Mouse (Mus musculus): ENCODE data around the gene Prkca.

Gene Prkca

DNA sequence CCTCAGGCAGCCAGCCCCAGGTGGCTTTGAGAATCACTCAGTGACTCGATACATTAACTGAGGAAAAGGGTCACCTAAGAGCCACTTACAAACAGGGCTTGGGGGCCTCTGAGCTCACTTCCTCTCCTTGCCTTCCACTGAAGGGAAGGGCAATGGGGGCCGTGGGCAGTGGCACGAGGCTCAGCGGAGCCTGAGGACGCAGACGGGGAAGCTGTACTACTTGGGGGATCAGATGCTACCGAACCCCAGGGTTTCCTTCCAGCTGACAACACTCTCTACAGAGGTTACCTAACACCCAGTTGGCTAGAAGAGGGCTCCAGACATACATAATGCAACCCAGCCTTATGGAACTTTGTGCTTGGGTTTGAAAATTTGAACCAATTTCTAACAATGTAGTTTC, 302.1 kb downstream of the Prkca start:
- no peak for DNase-seq

DNA sequence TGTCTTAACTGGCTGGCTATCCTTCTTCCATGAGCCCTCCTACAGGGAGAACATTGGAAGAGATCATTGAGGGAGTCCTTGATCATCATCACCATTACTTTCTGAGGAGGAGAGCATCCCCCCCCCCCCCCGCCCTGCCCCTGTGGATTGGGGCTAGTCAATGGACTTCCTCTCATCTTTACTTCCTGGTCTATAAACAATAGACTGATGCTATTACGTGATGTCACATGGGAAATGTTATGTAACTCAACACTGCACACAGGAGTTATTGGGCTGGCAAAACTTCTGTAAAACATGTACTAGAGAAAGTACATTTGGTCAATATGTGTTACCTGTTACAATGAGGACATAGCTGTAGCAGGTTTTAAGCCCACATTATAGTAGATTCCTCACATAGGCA, 302.9 kb downstream of the Prkca start:
- DNase-seq, result no peak

DNA sequence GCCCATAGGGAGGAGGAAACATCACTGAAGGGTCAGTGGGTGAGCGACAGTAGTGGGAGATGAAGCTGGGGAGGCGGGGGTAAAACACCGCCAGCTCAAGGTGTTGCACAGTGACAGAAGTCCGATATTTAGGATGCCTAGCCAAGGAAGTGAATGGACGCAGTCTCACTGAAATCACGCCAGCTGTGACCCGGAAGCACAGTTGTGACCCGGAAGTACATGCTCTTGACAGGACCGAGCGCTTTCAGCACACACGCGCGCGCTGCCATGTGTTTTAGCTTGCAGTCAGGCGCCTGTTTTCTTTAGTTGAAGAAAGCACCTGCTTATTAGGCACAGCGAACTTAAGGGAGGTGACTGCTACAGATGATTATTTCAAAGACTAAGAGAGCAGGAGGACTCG, 304.0 kb downstream of the Prkca start:
- no peak for DNase-seq

DNA sequence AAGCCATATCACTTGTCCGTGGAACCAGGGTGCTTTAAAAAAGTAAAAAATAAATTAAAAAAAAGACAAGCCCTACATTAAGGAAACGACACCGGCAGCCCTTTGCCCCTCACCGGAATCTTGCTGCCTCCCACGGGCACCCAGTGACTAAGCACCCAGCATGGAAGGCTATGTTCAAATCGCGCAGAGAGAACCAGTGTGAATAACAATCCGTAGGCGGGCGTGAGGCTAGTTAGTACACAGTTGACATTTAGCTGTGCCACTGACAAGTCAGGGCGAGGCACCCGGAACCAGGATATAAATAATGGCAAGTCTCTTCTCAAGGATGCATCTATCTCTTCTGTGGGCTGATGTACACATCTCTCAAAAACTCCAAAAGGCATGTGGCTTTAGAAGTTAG, 304.7 kb downstream of the Prkca start:
- no peak for DNase-seq

DNA sequence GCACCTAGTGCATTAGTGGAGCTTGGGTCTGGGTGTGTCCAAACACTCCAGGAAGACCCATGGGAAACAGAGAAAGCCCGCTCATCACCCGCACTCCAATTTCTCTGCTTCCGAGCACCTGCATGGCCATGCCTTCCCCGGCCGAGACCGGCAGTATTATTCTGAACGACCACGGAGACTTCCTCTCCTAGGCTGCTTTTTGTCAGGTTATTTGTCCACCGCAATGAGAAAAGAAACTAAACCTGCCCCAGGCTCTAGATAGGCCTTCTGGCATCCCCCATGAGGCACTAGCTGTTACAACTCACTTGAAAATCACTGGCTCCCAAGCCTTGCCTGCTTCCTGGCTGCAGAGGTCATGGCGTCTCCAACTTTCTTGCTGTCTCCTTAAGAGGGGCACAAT, 307.4 kb downstream of the Prkca start:
- no peak for DNase-seq

- no peak for DNase-seq
These were observed 308.0 kb downstream of the Prkca start for GRCm38 (mm10) chr11:108035761-108036160.

DNA sequence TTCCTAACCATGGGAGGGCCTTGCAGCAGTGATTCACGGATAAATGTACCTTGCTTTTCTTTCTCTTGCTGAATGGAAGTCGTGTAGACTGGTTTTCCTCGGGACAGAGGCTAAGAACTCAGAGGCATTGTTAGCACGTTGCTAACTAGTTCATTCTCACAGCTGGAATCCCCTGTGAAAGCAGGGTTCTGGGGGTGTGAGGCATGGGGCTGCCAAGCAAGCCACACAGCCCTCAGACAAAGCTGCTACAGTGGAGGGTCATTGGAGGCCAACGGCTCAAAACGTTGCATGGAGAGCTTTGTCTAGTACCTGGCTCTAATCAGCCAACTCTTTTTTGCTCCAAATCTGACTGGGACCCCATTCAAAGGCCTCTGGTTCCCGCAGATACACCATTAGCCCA, 309.4 kb downstream of the Prkca start:
- no peak for DNase-seq

GRCm38 (mm10) chr11:108032568-108032967, 311.2 kb downstream of the Prkca start:
- peak; percentile 29 to 36 for DNase-seq

GRCm38 (mm10) chr11:108030956-108031604, 312.6 kb downstream of the Prkca start:
- DNase-seq, result peak; percentile 75

DNA sequence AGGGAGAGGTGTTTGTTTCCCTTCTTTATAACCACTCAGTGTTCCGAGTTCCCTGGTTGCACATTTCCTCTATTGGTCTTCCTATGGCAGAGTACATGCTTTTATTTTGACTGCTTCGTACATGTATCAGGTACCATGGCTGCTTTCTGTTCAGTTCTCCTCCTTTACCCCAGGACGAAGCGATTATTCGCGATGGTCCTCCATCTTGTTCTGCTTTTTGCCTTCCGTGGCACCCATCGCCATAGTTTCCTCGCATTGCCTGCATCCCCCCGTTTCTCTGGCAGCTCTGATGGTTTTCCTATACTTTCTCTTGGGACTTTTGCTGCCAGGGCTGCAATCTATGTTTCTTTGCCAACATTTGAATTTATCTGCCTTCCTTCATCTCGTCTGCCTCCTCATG, 314.4 kb downstream of the Prkca start:
- DNase-seq, result no peak

GRCm38 (mm10) chr11:108028398-108028797, 315.3 kb downstream of the Prkca start:
- peak; percentile 27 to 47 for DNase-seq

- peak; percentile 54 to 64 for DNase-seq
These were observed 317.9 kb downstream of the Prkca start for GRCm38 (mm10) chr11:108025726-108026425.

GRCm38 (mm10) chr11:108023188-108023587, 320.5 kb downstream of the Prkca start:
- DNase-seq, result peak; percentile 26 to 47

DNA sequence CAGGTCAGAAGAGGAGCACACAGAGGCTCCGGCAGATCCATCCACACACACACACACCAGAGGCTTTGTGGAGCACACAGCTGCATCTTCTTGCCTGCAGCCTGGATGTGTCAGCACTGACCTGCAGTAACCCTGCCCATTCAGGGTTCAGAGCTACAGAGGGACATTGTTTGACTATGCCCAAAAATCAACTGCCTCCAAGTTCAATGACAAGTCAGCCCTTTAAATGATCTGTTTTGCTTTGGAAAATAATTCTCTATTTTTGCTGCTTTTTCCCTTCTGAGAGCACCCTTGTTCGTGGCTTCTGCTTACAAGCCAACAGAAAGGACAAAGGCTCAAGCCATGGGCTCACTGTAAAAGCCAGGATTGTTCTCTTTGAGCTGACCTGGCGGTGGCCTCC, 322.8 kb downstream of the Prkca start:
- DNase-seq, result no peak

GRCm38 (mm10) chr11:108015284-108015683, 328.4 kb downstream of the Prkca start:
- DNase-seq, result no peak

- DNase-seq, result no peak
These were observed 330.3 kb downstream of the Prkca start for GRCm38 (mm10) chr11:108013390-108013789.

GRCm38 (mm10) chr11:108010465-108010864, 333.3 kb downstream of the Prkca start:
- DNase-seq, result no peak

DNA sequence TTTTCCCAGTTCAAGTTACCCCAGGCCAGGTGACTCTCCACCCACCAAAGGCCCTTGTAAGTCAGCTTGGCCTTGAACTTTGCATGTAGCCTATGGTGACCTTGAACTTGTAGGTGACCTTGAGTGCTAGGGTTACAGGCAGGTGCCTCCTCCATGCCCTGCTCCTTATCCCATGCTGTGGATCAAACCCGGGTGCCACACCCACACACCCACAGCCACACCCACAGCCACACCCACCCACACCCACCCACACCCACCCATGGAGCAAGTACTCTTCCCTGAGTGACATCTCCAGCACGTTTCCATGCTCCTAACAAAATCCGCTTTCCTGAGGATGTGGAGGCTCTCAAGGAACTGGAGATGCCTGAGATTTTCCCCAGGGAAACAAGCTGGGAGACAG, 344.8 kb downstream of the Prkca start:
- DNase-seq, result no peak

DNA sequence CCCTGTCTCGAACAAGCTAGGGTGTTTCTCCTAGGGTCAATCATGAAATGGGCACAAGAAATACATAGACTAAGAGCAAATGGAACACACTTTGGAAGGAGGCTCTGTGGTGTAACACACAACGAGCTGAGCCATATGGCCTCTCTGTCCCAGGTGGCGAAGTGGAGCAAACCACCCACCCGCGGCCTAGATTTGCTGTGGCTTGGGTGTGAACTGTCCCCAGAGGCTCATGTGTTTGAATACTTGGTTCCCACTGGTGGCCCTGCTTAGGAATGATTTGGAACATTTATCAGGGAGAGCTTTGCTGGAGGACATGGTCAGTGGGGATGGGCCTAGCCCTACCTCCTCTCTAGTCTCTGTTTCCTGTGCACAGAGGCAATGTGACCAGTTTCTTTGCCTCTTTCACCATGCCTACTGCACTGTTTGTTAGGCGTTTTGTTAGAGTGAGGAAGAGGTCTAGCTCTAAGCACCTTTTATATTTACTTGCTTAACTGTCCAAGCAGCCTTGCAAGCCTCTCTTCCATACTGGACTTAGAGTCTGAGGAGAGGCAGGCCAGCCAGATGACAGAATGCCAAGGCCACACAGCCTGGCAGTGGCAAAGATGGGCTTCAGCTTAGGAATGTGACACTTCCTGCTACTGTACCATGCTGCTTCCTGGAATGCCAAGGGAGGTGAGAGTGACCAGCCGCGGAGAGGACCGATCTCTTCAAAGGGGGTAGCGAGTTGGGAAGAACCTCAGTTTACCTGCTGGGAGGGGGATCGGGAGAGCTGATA, 346.6 kb downstream of the Prkca start:
- no peak for DNase-seq

DNA sequence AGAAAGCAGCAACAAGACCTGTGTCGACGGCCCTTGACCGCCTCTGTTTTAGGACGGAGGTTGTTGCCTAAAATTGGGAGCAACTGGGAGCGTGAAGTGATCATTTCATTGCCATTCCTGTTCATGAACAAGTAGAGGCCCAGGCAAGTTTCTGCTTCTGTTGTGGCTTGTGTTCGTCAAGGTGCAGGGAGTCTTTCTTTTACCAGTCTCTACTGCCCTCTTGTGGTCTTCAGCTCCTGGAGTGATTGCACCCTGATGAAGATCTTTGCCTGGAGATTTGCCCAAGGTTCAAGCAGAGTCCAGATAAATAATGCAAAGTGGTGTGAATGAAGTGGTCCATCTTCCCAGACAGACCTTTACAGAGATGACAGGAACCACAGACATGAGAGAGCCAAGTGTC, 349.2 kb downstream of the Prkca start:
- peak; percentile 45 to 61 for DNase-seq

GRCm38 (mm10) chr11:107993792-107994191, 349.9 kb downstream of the Prkca start:
- no peak for DNase-seq

GRCm38 (mm10) chr11:107992500-107992899, 351.2 kb downstream of the Prkca start:
- DNase-seq, result no peak

GRCm38 (mm10) chr11:107991990-107992389, 351.7 kb downstream of the Prkca start:
- no peak for DNase-seq

DNA sequence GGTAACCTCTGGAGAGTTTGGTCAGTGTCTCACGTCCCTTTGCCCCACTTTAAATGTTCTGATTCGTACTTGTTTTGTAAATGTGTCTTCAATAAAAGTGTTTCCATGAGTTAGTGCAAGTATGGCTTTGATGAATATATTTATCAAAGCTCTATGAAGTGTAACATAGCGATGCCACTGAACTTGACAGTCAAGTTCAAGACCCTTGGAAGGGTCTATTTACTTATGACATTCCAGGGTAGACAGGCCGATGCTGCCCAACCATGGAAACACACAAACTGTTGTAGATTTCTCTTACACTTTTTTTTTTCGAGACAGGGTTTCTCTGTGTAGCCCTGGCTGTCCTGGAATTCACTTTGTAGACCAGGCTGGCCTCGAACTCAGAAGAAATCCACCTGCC, 354.5 kb downstream of the Prkca start:
- DNase-seq, result no peak

Data from kidney, postnatal 4 days (tissue).